Mouse (Mus musculus): ENCODE measurements around the gene Eef1akmt1. TPM values are rescaled to one million over a fixed set of nuclear protein-coding genes. Genes with fewer than 3 reads are reported as not detected.
A peak's percentile ranks its signal among the peaks of the same experiment; 100 is the strongest.

Eef1akmt1 gene
- polyA plus RNA-seq, 1 experiment from 2014 or later = 59.5 TPM

- DNase-seq (ENCODE audit: low spot score) (peak; percentile 46), ATAC-seq (ENCODE audit: low FRiP score, low TSS enrichment) (peak; percentile 70)
- H3K27me3 ChIP-seq (ENCODE audit: control insufficient read depth, insufficient read depth, low read length) = no peaks in the 10 kb centered on the region
- H3K4me3 ChIP-seq (ENCODE audit: low read depth, low read length) = no peak overlapping the region
- WGBS = 44% methylated on average over 6 of the region's 6 CpGs
- no peak overlapping the region for H3K4me2 ChIP-seq (replicated peaks; ENCODE audit: low read depth)
- no peak overlapping the region for H3K9ac ChIP-seq (ENCODE audit: low read length)
- TF ChIP-seq CTCF (IDR thresholded peaks at IDR 0.05; ENCODE audit: low read depth) (no peak; the same call in 1 of the 2 replicates), EP300 (optimal IDR thresholded peaks at IDR 0.05) (no peak)
- H3K27ac ChIP-seq (replicated peaks) = no peak overlapping the region
- H3K36me3 ChIP-seq (ENCODE audit: control insufficient read depth, insufficient read depth, low read length) = no peaks in the 10 kb centered on the region
- no peaks in the 10 kb centered on the region for H3K4me1 ChIP-seq (replicated peaks; ENCODE audit: control insufficient read depth, insufficient read depth)
- no peaks in the 10 kb centered on the region for H3K9me3 ChIP-seq (ENCODE audit: control insufficient read depth, low read length)
Measured at GRCm38 (mm10) chr14:57509554-57509953, 61.9 kb downstream of the Eef1akmt1 start.

DNA sequence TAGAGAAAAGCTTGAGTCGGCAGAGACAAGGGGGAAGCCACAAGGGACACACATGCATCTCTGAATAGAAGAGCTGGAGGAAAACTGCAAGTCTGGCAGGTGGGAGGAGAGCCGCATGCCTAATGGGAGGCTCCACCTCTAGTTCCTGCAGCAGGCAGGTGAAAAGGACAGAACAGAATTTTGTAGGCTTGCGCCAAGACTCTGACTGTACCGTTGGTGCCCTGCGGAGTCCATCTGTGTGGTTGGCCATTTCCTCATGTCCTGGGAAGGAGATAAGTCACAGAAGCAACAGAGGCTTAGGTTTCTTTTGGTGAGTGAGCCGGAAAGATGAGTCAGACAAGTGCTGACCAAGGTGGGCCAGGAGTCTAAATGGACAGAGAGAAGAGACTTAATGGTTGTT lies 67.7 kb downstream of the Eef1akmt1 start:
- 79% methylated on average over 6 of the region's 6 CpGs for WGBS
- no peaks in the 10 kb centered on the region for H3K4me1 ChIP-seq (replicated peaks; ENCODE audit: control insufficient read depth, insufficient read depth)
- H3K27ac ChIP-seq (replicated peaks) = no peak overlapping the region
- ATAC-seq (ENCODE audit: low FRiP score, low TSS enrichment) (no peak), DNase-seq (ENCODE audit: low spot score) (no peak)
- no peak overlapping the region for H3K4me3 ChIP-seq (ENCODE audit: low read depth, low read length)
- H3K27me3 ChIP-seq (ENCODE audit: control insufficient read depth, insufficient read depth, low read length) = no peaks in the 10 kb centered on the region
- H3K9me3 ChIP-seq (ENCODE audit: control insufficient read depth, low read length) = no peaks in the 10 kb centered on the region
- no peaks in the 10 kb centered on the region; the same call in 1 of the 2 replicates for H3K36me3 ChIP-seq (ENCODE audit: control insufficient read depth, insufficient read depth, low read length)
- H3K4me2 ChIP-seq (replicated peaks; ENCODE audit: low read depth) = no peak overlapping the region
- TF ChIP-seq EP300 (optimal IDR thresholded peaks at IDR 0.05) = no peak
- no peak for TF ChIP-seq CTCF (IDR thresholded peaks at IDR 0.05; ENCODE audit: low read depth)
- H3K9ac ChIP-seq (ENCODE audit: low read length) = no peak overlapping the region

Other genes with a start within 250 kb of the Eef1akmt1 start
- gene Cryl1, start 173.1 kb downstream of the Eef1akmt1 start, polyA plus RNA-seq (2015; fragmentation: Nextera tagmentation; extraction: Ambion mirVana) = 49.8 and 51.3 TPM in 2 replicates
- gene Ift88, start 147.6 kb downstream of the Eef1akmt1 start, polyA plus RNA-seq (2015; fragmentation: Nextera tagmentation; extraction: Ambion mirVana) = 4.9 and 5.5 TPM in 2 replicates
- gene Il17d, start 46.8 kb downstream of the Eef1akmt1 start, polyA plus RNA-seq (2015; fragmentation: Nextera tagmentation; extraction: Ambion mirVana) = 8.5 and 10.6 TPM in 2 replicates
- gene Xpo4, start 93.8 kb upstream of the Eef1akmt1 start, polyA plus RNA-seq (2015; fragmentation: Nextera tagmentation; extraction: Ambion mirVana) = 6.8 and 7.9 TPM in 2 replicates
- not detected in 2 replicates for gene Gm49361, start 174.5 kb upstream of the Eef1akmt1 start, polyA plus RNA-seq (2015; fragmentation: Nextera tagmentation; extraction: Ambion mirVana)
- 10.9 and 11.5 TPM in 2 replicates for gene Lats2, start 186.8 kb upstream of the Eef1akmt1 start, polyA plus RNA-seq (2015; fragmentation: Nextera tagmentation; extraction: Ambion mirVana)
- gene Sap18, start 226.6 kb upstream of the Eef1akmt1 start, polyA plus RNA-seq (2015; fragmentation: Nextera tagmentation; extraction: Ambion mirVana) = 10.3 and 17.2 TPM in 2 replicates

Measured in stomach, postnatal 0 days (tissue).